Mouse (Mus musculus) lung, postnatal 0 days (tissue): ENCODE results near the gene Itpa.

Experiments
- CTCF ChIP-seq: IDR thresholded peaks from 2 replicates; pipeline ENCODE4 v1.5.1; 2016; ENCODE audit warnings: antibody characterized with exemption, mild to moderate bottlenecking
- EP300 ChIP-seq: IDR thresholded peaks from 2 replicates; pipeline ENCODE4 v1.6.1; 2016; ENCODE audit warnings: antibody characterized with exemption, mild to moderate bottlenecking, control low read depth

- peak; percentile 53 for TF ChIP-seq CTCF
- no peak for TF ChIP-seq EP300
Observed at GRCm38 (mm10) chr2:130664102-130664701, 3.2 kb upstream of the Itpa start, which contains the start of gene Ddrgk1.
